Comparison of ENCODE assay signal across 23 mouse cellular contexts in genomic region chr2:62834261-62834660, GRCm38 (mm10).
DNase-seq lines count a peak whose midpoint lies in the region; ATAC-seq lines count a peak whose summit lies in the region.
"Had no signal": no experiment of that assay in that cellular context is flagged by ENCODE, and none has a peak within 500 bp of the region (broad histone marks: within the 10 kb centered on the region; RNA-seq: fewer than 3 reads in every experiment).

No protein-coding gene starts in this region.

- no peaks in the 10 kb centered on the region for H3K4me1 ChIP-seq in neural tube, embryonic 15.5 days

- no peaks in the 10 kb centered on the region for H3K27me3 ChIP-seq in neural tube, embryonic 15.5 days (replicated peaks)
- H3K27me3 ChIP-seq: CH12.LX, Patski had no signal

- H3K9ac ChIP-seq in neural tube, embryonic 15.5 days (replicated peaks), result no peak overlapping the region

- H3K9me3 ChIP-seq in neural tube, embryonic 15.5 days (replicated peaks), result no peaks in the 10 kb centered on the region
- H3K9me3 ChIP-seq: G1E had no signal

- no peak for ATAC-seq in neural tube, embryonic 15.5 days (ENCODE audit: low FRiP score)
- ATAC-seq: activated CD4-positive, CD25-positive, alpha-beta regulatory T cell, adult 4 months; CD4-positive, CD25-positive, alpha-beta regulatory T cell, adult 4 months; Patski had no signal

- H3K4me2 ChIP-seq in neural tube, embryonic 15.5 days, result no peak overlapping the region

- H3K4me3 ChIP-seq in neural tube, embryonic 15.5 days (replicated peaks), result no peak overlapping the region

- 93% methylated on average over 1 of the region's 1 CpGs for WGBS in neural tube, embryonic 15.5 days

- DNase-seq in Muller cell, postnatal 12 days (ENCODE audit: inconsistent ontology term), result peak; percentile 52
- peak; percentile 3 for DNase-seq in NIH3T3 (ENCODE audit: low read depth)
- DNase-seq in fibroblast of lung, adult 2 months (ENCODE audit: low read depth), result peak; percentile 62
- no peak for DNase-seq in ovary, adult 18-20 months (ENCODE audit: low spot score)
- no peak for DNase-seq in urinary bladder, adult 2 months (ENCODE audit: low spot score)
- DNase-seq: adrenal gland, adult 2 months; adrenal gland, adult 8-10 months; adrenal gland, postnatal 10 days; adrenal gland, postnatal 14 days; adrenal gland, postnatal 25 days; adrenal gland, postnatal 36 days; B cell, adult 2 months; cerebellum, adult 11 months; cerebellum, adult 11-12 months; cerebellum, adult 18-20 months; cerebellum, adult 2 months; cerebellum, adult 8-10 months had no signal

- H3K36me3 ChIP-seq in neural tube, embryonic 15.5 days, result no peaks in the 10 kb centered on the region
- H3K36me3 ChIP-seq: G1E had no signal

- H3K27ac ChIP-seq in neural tube, embryonic 15.5 days (replicated peaks), result no peak overlapping the region

Comparison
In these comparisons a context has a peak if more than half of its experiments do, and no peak if none do; other contexts are left out.
1. DNase-seq: peak in Muller cell, postnatal 12 days (single experiment), NIH3T3 (single experiment) and fibroblast of lung, adult 2 months (single experiment); none in ovary, adult 18-20 months (single experiment) and urinary bladder, adult 2 months (single experiment).